Mouse (Mus musculus): ENCODE measurements at regions not wholly inside any gene's neighbourhood (a gene's known extent, or its start where the extent isn't known, plus 50 kb on each side); places are given as distances from the start of the nearest gene placed in this dataset.

DNA sequence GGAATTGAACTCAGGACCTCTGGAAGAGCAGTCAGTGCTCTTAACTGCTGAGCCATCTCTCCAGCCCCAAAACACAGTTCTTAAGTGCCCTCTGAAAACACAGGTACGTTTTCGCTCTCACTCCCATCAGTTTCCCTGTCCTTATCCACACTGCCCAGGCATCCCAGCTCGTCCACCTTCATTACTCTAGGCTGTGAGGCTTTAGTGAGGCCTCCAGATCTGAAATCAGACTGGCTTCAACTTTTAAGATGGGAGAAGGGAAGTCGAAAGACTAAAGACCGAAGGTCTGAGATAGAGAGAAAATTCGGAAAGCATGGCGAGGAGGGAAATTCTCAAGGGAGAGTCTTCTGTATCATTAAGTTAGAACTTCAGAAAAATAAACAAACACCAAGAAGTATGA, 54.8 kb upstream of the Tet2 start:
- Histone ChIP-seq H3K9me3 (ENCODE audit: low read length) (no peaks in the 10 kb centered on the region), H3K27ac (ENCODE audit: low read length) (no peak overlapping the region), H3K4me2 (replicated peaks; ENCODE audit: low read depth, low read length) (no peak overlapping the region), H3K4me3 (ENCODE audit: low read depth, low read length) (no peak overlapping the region), H3K36me3 (ENCODE audit: insufficient read depth, low read length) (no peaks in the 10 kb centered on the region), H3K9ac (replicated peaks; ENCODE audit: low read depth) (no peak overlapping the region), H3K4me1 (ENCODE audit: insufficient read depth, low read depth, low read length) (peaks cover 6% of the 10 kb centered on the region; the same call in 1 of the 2 replicates), H3K27me3 (replicated peaks; ENCODE audit: insufficient read depth, low read length) (no peaks in the 10 kb centered on the region)
- DNase-seq (ENCODE audit: low spot score): no peak
- TF ChIP-seq CTCF (IDR thresholded peaks at IDR 0.05) (no peak), EP300 (IDR thresholded peaks at IDR 0.05) (no peak)
- 87% methylated on average over 7 of the region's 7 CpGs for WGBS
- no peak for ATAC-seq

DNA sequence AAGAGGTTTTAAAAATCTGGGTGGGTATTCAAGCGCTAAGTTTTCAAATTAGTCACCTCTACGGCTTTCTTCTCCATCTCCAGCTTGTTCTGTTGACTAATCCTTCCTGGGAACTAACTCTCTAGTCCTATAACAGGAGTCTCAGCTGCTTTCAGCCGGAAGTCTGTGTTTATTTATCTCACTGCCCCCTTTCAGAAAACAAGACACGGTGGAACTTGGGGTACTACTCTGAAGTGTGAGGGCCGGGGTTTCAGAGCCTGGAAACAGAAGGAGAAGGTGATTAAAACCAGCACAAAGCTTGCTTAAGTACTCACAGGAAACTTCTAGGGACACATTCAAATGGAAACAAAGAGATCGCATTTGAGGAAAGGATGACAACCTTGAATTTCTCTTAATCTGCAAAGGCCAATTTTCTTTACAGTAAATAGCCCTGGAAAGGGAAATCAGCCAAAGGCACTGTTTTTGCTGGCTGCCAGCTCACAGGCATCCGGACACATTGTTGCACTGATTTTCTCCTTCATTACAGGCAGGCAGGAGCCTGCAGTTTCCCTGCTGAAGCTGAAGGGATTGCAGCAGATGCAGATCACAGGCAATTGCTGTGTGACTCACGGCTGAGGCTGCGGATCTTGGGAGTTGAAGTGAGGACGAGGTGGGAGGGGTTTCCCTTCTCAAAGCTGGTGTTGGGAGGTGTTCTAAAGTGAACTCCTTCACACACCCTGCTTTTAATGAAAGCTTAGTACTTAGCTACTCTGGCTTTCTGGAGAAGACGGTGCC, 55.7 kb upstream of the Tet2 start:
- peak; percentile 85 for DNase-seq (ENCODE audit: low spot score)
- Histone ChIP-seq H3K9ac (replicated peaks; ENCODE audit: low read depth) (no peak overlapping the region), H3K4me3 (ENCODE audit: low read depth, low read length) (no peak overlapping the region), H3K9me3 (ENCODE audit: low read length) (no peaks in the 10 kb centered on the region), H3K36me3 (ENCODE audit: insufficient read depth, low read length) (no peaks in the 10 kb centered on the region), H3K27me3 (replicated peaks; ENCODE audit: insufficient read depth, low read length) (no peaks in the 10 kb centered on the region), H3K4me2 (replicated peaks; ENCODE audit: low read depth, low read length) (no peak overlapping the region), H3K4me1 (ENCODE audit: insufficient read depth, low read depth, low read length) (peaks cover 6% of the 10 kb centered on the region; the same call in 1 of the 2 replicates), H3K27ac (ENCODE audit: low read length) (no peak overlapping the region)
- WGBS: 14% methylated on average over 11 of the region's 11 CpGs
- peak; percentile 91 for ATAC-seq
- TF ChIP-seq CTCF (IDR thresholded peaks at IDR 0.05) (no peak), EP300 (IDR thresholded peaks at IDR 0.05) (0 out of 2 replicates have a peak, but pooled peaks have one; percentile 4)

DNA sequence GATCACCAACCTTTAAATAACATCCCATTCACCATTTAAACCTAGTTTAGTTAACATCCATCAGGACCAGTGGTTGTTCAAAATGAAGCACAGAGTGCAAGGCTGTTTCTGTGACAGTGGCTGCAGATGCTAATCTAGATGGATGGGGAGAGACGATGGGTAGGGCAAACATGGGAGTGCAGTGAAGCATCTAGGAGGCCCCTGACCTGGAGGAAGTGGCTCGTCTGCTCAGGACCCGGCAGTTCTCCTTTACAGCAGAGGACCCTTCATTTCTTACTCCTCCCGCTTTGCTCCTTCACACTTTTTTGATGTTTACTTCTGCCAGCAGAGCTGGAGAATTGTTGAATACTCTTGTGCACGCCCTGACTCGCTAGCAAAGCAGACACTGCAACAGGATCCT, 60.5 kb upstream of the Tet2 start:
- H3K4me2 ChIP-seq (replicated peaks; ENCODE audit: low read depth, low read length): no peak overlapping the region
- H3K4me3 ChIP-seq (ENCODE audit: low read depth, low read length): no peak overlapping the region
- no peaks in the 10 kb centered on the region for H3K27me3 ChIP-seq (replicated peaks; ENCODE audit: insufficient read depth, low read length)
- H3K4me1 ChIP-seq (ENCODE audit: insufficient read depth, low read depth, low read length): peaks cover 6% of the 10 kb centered on the region; the same call in 1 of the 2 replicates
- no peaks in the 10 kb centered on the region for H3K36me3 ChIP-seq (ENCODE audit: insufficient read depth, low read length)
- no peak overlapping the region for H3K9ac ChIP-seq (replicated peaks; ENCODE audit: low read depth)
- H3K27ac ChIP-seq (ENCODE audit: low read length): no peak overlapping the region
- WGBS: 60% methylated on average over 6 of the region's 6 CpGs
- DNase-seq (ENCODE audit: low spot score) (no peak), ATAC-seq (no peak)
- no peak for TF ChIP-seq EP300 (IDR thresholded peaks at IDR 0.05)
- TF ChIP-seq CTCF (IDR thresholded peaks at IDR 0.05): no peak
- H3K9me3 ChIP-seq (ENCODE audit: low read length): no peaks in the 10 kb centered on the region

DNA sequence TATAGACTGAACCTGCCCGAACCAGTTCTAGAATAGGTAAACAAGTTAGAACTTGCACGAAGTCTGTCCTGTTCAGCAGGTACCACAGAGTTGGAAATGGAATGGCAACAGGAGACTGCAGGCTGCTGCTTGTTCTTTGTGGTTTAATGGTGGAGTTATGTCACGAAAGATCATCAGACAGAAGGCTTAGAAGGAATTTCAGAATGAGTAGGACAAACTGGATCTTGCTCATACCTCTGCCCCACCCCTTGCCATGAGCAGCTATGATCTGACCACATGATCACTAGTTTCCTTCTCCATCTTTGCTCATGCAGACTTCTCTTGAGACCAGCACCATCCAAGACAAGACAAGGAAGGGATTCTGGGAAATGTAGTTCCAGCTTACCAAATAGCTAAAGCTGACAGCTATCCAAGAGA, 63.9 kb upstream of the Tet2 start:
- no peak overlapping the region for H3K4me2 ChIP-seq (replicated peaks; ENCODE audit: low read depth, low read length)
- no peak for TF ChIP-seq CTCF (IDR thresholded peaks at IDR 0.05)
- TF ChIP-seq EP300 (IDR thresholded peaks at IDR 0.05): no peak
- H3K4me1 ChIP-seq (ENCODE audit: insufficient read depth, low read depth, low read length): no peaks in the 10 kb centered on the region
- 74% methylated on average over 3 of the region's 3 CpGs for WGBS
- DNase-seq (ENCODE audit: low spot score) (no peak), ATAC-seq (no peak)
- H3K27me3 ChIP-seq (replicated peaks; ENCODE audit: insufficient read depth, low read length): no peaks in the 10 kb centered on the region
- H3K27ac ChIP-seq (ENCODE audit: low read length): no peak overlapping the region
- no peak overlapping the region for H3K9ac ChIP-seq (replicated peaks; ENCODE audit: low read depth)
- H3K36me3 ChIP-seq (ENCODE audit: insufficient read depth, low read length): no peaks in the 10 kb centered on the region
- no peaks in the 10 kb centered on the region for H3K9me3 ChIP-seq (ENCODE audit: low read length)
- H3K4me3 ChIP-seq (ENCODE audit: low read depth, low read length): no peak overlapping the region

DNA sequence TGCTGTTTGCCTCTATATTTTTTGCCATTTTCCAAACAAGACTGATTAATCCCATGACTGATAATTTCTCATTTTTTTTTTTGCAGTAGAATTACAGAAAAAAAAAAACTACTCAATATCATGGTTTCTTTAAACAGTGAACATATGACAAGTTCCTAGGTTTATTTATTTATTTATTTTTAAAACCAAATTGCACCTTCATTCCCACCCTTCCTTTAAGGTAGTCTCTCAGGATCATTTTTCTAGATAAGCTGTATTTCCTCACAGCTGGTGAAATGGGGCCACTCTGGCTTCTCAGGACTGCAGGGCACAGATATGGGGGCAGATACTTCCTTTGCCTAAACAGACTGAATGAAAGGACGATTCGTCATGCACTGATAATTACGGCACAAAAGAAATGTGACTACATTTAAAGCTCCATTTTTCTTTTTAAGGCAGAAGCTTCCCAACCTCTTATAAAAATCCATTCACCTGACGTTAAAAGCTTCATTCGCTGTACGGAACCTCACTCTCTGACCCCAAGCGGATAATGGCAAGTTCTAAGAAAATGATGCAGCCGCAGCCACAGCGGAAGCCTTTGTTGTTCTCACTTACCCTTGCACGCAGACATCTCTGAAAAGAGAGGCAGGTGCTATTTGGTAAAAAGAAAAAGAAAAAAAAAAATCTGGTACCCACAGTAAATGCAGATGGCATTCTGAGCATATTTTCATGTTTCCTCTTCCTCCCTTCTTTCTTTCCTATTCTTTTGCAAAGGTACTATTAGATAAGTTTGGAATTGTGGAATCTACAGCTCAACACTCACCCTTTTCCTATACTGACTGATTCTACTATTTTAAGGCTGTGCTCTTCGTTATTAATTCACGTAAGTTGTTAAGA, 69.1 kb upstream of the Tet2 start:
- no peak overlapping the region for H3K9ac ChIP-seq (replicated peaks; ENCODE audit: low read depth)
- H3K27me3 ChIP-seq (replicated peaks; ENCODE audit: insufficient read depth, low read length): no peaks in the 10 kb centered on the region
- no peak overlapping the region for H3K4me3 ChIP-seq (ENCODE audit: low read depth, low read length)
- no peak for TF ChIP-seq EP300 (IDR thresholded peaks at IDR 0.05)
- no peak for TF ChIP-seq CTCF (IDR thresholded peaks at IDR 0.05)
- WGBS: 49% methylated on average over 12 of the region's 12 CpGs
- H3K36me3 ChIP-seq (ENCODE audit: insufficient read depth, low read length): no peaks in the 10 kb centered on the region
- no peaks in the 10 kb centered on the region for H3K4me1 ChIP-seq (ENCODE audit: insufficient read depth, low read depth, low read length)
- no peak overlapping the region for H3K27ac ChIP-seq (ENCODE audit: low read length)
- ATAC-seq (no peak), DNase-seq (ENCODE audit: low spot score) (no peak)
- no peak overlapping the region for H3K4me2 ChIP-seq (replicated peaks; ENCODE audit: low read depth, low read length)
- no peaks in the 10 kb centered on the region for H3K9me3 ChIP-seq (ENCODE audit: low read length)

DNA sequence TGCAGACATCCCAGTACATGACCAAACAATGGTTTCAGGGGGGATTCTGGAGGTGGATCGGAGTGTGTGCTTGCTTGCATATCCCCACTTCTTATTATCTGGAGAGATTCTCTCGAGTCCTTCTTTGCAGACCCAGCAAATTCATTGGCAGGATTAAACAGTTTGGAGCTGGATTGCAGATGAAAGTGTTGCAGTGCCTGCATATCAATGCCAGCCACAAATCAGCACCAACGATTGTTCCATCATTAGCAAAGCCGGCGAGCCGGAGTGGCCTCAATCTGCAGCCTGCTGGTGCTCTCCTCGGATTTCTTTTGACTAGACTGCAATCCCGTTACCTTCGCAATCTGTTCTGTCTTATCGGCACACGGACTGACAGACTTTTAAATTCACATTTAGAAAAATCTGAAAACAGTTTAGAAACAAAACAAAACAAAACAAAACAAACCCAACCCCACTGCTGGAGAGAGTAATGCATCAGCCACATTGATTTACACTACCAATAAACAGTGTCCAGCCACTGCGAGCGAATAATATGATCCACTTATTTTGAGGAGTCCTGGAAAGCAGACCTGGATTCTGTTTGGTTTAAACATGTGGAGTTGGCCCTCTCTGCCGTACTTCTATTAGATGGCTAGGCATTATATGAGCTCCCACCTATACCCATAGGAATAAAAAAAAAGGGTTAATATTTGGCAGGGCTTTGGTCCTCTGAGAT, 69.9 kb upstream of the Tet2 start:
- Histone ChIP-seq H3K4me3 (ENCODE audit: low read depth, low read length) (no peak overlapping the region), H3K27ac (ENCODE audit: low read length) (no peak overlapping the region), H3K9me3 (ENCODE audit: low read length) (no peaks in the 10 kb centered on the region), H3K9ac (replicated peaks; ENCODE audit: low read depth) (no peak overlapping the region), H3K4me1 (ENCODE audit: insufficient read depth, low read depth, low read length) (no peaks in the 10 kb centered on the region), H3K36me3 (ENCODE audit: insufficient read depth, low read length) (no peaks in the 10 kb centered on the region), H3K27me3 (replicated peaks; ENCODE audit: insufficient read depth, low read length) (no peaks in the 10 kb centered on the region), H3K4me2 (replicated peaks; ENCODE audit: low read depth, low read length) (no peak overlapping the region; the same call in 1 of the 2 replicates)
- 47% methylated on average over 14 of the region's 14 CpGs for WGBS
- ATAC-seq (no peak), DNase-seq (ENCODE audit: low spot score) (no peak)
- TF ChIP-seq EP300 (IDR thresholded peaks at IDR 0.05): no peak
- no peak for TF ChIP-seq CTCF (IDR thresholded peaks at IDR 0.05)
